Mouse (Mus musculus) bone marrow macrophage, adult 2 months (primary cell): ENCODE data around the gene Sirpa. TPM values are rescaled to one million over a fixed set of nuclear protein-coding genes. Genes with fewer than 3 reads are reported as not detected.
A peak's percentile ranks its signal among the peaks of the same experiment; 100 is the strongest.

ENCODE experiments used
- H3K27ac ChIP-seq: 2 replicates; pipeline ENCODE4 v1.5.1; 2012; ENCODE audit warnings: low read depth, low read length; ENCODE audit not compliant: insufficient read depth
- H3K4me1 ChIP-seq: 2 replicates; pipeline ENCODE4 v1.6.1; 2012; ENCODE audit warnings: low read length; ENCODE audit not compliant: control insufficient read depth, insufficient read depth
- H3K4me3 ChIP-seq: 2 replicates; pipeline ENCODE4 v1.5.1; 2012; ENCODE audit warnings: mild to moderate bottlenecking, low read length, moderate library complexity; ENCODE audit not compliant: insufficient read depth
- CTCF ChIP-seq: IDR thresholded peaks from 2 replicates; pipeline ENCODE4 v1.5.1; 2012; ENCODE audit warnings: low read depth, mild to moderate bottlenecking, low read length, moderate library complexity
- POLR2A ChIP-seq: IDR thresholded peaks from 2 replicates; pipeline ENCODE4 v1.6.1; 2012; ENCODE audit warnings: mild to moderate bottlenecking, low read depth, low read length, borderline replicate concordance
- polyA plus RNA-seq: library from polyadenylated mRNA; stranded (reverse); fragments of >200 nt; gene quantifications from 2 replicates; pipeline ENCODE4 v1.2.4, GENCODE M21; 2012; ENCODE audit not compliant: missing spikeins, insufficient read depth, insufficient read length

Sirpa gene
- polyA plus RNA-seq, 1 experiment: 1,400 TPM

DNA sequence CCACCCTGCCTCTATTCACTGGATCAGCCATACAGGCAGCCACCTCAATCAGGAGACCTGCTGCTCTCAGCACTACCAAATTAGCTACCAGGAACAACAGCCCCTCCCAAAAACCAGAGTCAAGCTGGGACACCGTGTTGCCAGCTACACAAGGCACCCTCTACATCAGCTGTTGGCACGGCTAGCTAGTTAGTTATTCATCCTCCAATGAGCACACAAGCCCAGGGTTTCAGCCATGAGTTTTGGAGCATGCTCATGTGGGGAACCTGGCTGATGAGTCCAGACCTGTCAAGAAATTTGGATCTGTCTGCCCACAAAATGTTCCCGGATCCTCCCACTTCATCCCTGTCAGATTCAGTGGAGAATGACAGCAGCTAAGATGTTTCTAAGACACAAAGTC, 30.8 kb upstream of the Sirpa start:
- Histone ChIP-seq H3K27ac (no peak overlapping the region), H3K4me3 (no peak overlapping the region), H3K4me1 (peaks cover 54% of the 10 kb centered on the region)
- no peak for TF ChIP-seq POLR2A
- TF ChIP-seq CTCF: no peak

DNA sequence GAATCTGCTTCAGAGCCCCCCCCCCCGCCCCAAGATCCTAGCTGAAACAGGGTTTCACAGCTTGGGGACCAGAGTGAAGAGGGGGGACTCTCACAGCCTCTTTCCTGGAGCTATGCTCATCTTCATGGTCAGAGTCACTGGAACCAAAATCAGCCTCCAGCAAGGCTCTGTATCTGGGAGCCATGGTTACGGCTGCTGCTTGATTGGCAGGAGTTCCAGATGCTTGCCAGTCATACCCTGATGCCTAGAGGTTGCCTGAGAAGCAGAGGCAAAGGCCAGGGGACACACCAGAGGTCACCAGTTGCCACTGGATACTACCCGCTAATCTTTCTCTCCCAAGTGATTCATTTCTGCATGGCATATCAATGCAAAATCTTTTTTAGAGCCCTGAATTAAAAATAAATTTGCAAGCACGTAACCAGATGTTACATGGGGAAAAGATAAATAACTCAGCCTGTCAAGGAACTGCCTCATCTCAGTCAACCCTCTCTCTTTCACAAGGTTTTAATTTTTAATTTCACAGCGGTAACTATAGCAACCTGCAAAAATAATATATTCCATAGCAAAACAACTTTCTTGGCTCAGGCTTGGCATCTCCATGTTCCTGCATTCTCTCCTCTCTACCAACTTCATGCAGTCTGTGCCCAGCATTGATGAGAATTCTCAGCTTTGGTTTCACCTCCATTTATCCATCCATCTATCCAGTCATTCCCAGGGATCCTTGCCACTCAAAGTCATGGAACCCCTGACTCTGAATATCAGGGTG, 28.5 kb upstream of the Sirpa start:
- peaks cover 33% of the 10 kb centered on the region for H3K4me1 ChIP-seq
- TF ChIP-seq POLR2A: no peak
- no peak for TF ChIP-seq CTCF
- no peak overlapping the region for H3K27ac ChIP-seq
- no peak overlapping the region for H3K4me3 ChIP-seq

DNA sequence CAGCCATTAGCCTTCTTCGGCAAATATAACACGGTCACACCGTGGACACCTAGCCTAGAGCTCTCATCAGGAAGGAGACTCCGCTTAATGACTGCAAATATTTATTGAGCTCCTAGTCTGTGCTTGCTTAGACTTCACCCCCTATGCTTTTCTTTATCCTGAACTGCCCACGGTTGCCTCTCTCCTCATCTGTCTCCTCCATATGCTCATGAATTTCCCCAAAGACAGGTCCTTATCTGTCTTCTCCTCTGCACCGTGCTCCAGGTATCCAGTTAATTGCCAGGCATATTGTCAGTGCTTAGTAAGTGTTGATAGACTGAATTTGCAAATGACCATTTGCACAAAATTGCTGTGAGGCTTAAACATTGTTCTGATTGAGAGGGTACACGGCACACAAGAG, 23.5 kb upstream of the Sirpa start:
- Histone ChIP-seq H3K4me1 (peaks cover 20% of the 10 kb centered on the region), H3K4me3 (no peak overlapping the region), H3K27ac (no peak overlapping the region)
- TF ChIP-seq POLR2A: no peak
- no peak for TF ChIP-seq CTCF

DNA sequence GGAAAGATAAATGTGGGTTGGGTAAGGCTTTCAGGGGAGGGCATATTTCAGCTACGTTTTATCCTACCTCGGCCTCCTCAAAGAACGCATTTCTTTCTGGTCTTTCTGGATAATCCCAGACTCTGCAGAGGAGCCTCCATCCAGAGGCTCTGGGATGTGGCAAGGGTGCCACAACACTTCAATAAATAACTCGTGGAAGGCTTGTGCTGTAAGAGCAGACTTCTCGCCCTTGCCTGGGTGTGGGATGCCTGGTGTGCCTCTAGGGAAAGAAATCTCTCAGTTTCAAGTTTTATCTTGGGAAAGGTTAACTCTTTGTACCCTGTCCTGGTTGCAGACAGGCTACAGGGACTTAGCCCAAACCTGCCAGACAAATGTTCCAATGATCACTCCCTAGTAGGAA, 23.1 kb upstream of the Sirpa start:
- H3K4me3 ChIP-seq: no peak overlapping the region
- H3K27ac ChIP-seq: no peak overlapping the region
- H3K4me1 ChIP-seq: peaks cover 23% of the 10 kb centered on the region
- TF ChIP-seq CTCF (no peak), POLR2A (no peak)

DNA sequence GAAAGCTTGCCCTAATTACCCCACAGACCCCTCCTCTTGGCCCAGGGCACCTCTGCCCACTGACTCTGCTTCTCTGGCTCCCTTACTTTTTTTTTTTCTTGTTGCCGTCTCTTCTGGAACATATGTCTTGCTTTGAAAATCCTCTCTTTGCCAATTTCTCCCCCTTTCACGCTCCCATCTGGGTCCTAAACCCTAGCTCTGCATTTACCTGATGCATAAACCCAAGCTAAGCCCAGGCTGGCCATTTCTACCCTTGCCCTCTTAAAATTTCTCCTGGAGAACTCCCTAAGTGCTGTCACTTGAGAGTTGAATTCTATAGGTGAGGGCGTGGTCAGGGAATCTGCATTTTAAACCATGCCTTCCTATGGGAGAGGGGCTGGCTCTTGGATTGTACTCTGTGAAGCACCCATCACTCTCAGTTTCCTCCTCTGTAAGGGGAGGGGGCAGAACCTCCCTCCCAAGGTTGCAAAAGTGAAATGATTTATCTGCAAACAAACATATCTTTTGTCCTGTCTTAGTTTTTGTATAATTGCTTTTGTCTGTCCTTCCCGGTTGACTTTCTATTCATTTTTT, 18.8 kb upstream of the Sirpa start:
- TF ChIP-seq POLR2A: no peak
- no peak for TF ChIP-seq CTCF
- Histone ChIP-seq H3K4me3 (no peak overlapping the region), H3K27ac (no peak overlapping the region), H3K4me1 (peaks cover 29% of the 10 kb centered on the region)

DNA sequence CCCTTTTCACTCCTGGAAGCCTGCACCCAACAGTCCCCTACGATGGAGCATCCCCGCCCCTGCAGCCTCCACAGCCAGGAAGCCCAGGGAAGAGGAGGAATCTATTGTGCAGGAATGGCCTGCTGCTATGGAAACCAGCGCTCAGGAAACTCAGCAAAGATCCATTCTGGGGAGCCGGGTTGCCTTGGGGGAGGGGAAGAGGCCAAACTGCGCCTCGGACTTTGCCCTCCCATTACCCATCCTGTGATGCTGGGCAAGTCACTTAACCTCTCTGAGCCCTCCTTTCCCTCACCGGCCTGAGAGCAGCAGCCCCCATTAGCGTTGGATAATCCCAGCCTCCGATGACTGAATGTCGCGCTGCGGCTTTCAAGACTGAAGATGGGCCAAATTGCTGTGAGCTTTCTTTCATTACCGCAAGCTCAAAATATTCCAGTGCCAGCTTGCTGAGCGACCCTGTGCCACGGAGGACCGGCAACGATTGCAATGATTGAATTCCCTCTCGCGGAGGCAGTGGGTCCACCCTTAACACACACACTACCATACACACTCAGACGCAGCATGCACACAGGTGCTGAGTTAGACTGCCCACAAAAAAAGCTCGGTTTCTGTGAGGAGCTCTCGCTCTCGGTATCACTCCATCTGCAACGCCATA, 18.1 kb upstream of the Sirpa start:
- no peak for TF ChIP-seq POLR2A
- TF ChIP-seq CTCF: no peak
- H3K4me1 ChIP-seq: peaks cover 29% of the 10 kb centered on the region
- no peak overlapping the region for H3K27ac ChIP-seq
- H3K4me3 ChIP-seq: peak overlapping the region; percentile 7; the same call in 1 of the 2 replicates

DNA sequence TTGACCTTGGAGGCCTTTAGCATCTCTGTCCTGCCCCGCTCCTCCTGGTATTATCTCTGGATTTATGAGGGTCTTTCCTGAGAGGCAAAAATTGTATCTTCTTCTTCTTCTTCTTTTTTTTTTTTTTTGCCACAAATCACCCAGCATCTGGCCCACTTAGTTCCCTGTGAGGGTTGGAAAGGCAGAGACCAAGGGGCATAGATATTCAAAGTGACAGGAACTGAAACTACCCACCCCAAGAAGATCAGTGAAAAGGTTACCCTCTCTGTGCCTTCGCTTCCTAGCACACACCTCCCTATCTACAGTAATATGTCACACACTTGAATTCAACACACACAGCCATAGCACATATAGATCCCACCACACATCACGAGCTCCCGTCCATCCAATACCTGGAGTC, 17.5 kb upstream of the Sirpa start:
- TF ChIP-seq POLR2A (no peak), CTCF (no peak)
- Histone ChIP-seq H3K4me1 (peaks cover 25% of the 10 kb centered on the region), H3K27ac (no peak overlapping the region), H3K4me3 (no peak overlapping the region)

DNA sequence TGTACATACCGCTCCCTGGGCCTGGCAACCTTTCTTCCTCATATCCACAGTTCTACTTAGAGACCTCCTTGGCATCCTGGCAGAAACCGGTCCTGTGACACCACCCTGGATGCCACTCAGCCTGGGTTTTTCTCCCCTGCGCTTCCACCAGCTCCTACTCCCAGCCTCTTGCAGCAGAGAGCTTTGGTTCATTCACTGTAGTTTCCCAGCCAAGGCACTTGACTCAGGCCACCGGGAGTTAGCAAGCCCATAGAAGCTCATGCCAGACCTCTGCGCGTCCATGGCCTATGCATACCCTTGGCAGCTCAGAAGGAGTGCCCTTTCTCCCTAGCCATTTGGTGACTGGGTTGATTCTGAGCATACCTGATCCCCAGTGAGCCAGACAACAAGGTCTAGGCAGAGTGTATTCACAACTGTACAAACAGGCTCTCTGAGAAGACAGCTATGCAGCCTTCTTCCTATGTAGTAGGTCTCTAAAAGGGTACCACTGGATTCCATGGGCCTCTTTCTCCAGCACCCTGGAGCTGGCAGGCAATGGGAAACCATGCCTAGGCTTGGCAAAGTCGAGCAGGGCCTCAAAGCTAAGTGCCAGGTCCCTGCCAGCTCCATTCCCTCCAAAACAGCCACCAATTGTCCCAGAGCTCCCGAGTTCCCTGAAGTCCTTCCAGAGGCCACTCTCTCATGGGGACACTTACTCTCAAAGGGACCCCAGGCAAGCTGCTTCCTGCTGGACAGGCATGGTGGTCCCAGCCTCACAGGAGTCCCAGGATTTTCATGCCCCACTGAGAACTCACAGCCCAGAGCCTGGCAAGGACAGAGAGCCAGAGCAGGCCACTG, 15.8 kb upstream of the Sirpa start:
- no peak for TF ChIP-seq CTCF
- Histone ChIP-seq H3K4me3 (no peak overlapping the region), H3K27ac (no peak overlapping the region), H3K4me1 (peaks cover 26% of the 10 kb centered on the region)

DNA sequence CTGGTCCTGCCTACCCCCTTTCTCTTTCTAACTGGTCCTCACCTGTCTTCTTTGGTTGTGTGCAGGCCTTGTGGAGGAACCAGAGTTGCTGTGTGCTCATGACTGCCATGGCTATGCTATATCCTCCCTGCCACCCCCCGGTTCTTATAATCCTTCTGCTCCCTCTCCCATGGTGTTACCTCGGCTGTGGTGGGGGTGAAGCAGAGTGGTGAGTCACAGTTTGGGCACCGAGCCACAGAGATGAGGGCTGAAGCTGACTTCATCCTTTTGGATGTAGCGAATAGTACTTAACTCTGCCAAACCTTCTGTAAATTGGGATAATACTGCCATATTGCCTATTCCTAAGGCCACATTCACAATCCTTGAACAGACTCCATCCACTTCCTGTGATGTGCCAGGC, 12.0 kb upstream of the Sirpa start:
- Histone ChIP-seq H3K27ac (no peak overlapping the region), H3K4me1 (peaks cover 28% of the 10 kb centered on the region), H3K4me3 (no peak overlapping the region)
- TF ChIP-seq CTCF (no peak), POLR2A (no peak)

DNA sequence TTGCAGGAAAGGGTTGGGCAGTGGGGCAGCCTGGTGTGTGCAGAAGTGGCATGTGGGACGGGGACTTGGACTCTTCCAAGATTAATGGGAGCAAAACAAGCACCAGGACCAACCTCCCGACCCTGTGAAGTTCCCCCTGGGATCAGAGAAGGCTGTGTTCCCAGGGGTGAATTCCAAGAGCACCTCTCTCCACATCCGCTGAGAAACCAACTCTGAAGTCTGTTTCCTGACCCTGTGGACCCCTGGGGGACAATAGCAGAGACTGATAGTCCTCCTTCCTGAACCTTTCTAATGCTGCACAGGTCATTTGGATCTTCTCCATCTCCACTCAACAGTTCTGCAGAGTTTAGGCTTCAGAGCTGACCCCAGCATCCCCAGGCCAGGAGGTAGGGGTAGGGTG, 10.8 kb upstream of the Sirpa start:
- H3K27ac ChIP-seq: no peak overlapping the region
- TF ChIP-seq POLR2A (no peak), CTCF (no peak)
- no peak overlapping the region for H3K4me3 ChIP-seq
- H3K4me1 ChIP-seq: peaks cover 37% of the 10 kb centered on the region

DNA sequence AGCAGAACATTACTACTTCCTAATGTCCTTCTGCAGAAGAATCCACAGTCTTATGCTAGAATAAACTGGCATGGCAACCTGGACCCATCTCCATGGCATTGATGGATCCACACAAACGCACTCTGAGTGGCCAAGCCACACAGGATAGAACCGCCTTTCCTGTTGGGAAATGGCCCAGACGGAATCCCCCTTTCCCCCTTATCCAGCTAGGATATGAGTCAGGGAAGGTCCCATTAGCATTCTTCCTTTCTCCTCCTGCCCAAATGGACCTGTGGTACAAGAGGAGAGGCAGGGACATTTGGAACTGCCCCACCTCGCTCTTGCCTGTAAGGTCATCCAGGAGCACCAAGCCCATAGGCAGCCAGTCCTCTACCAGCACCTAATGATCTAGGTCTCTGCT, 10.4 kb upstream of the Sirpa start:
- Histone ChIP-seq H3K4me1 (peaks cover 41% of the 10 kb centered on the region), H3K27ac (no peak overlapping the region), H3K4me3 (no peak overlapping the region)
- no peak for TF ChIP-seq CTCF
- TF ChIP-seq POLR2A: no peak
